Mouse (Mus musculus): ENCODE data around the gene Pam.

DNA sequence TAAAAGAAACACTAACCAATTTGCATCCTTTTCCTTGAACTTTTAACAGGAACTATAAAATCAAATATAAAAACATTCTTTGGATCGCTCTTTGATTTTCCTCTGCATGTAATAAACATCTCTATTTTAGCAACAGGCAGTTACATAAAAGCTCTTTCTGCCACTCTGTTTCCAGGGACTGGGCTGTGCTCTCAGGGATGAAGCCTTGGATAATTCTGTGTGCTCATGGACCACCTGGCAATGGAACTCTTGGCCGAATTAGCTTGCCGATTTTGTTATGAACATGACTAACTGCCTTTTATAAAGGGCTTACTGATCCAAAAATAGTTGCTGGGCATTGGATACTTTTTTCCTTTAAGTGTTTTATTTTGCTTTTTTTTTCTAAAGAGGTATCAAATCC is 134.8 kb downstream of the Pam start:
- TF ChIP-seq POLR2A (IDR thresholded peaks at IDR 0.05; ENCODE audit: extremely low read depth, insufficient read depth, low read length) (no peak), CTCF (IDR thresholded peaks at IDR 0.05; ENCODE audit: low read depth, low read length) (no peak)
